Mouse (Mus musculus) forebrain, embryonic 16.5 days (tissue): ENCODE measurements around the gene Nav3. TPM values are rescaled to one million over a fixed set of nuclear protein-coding genes. Genes with fewer than 3 reads are reported as not detected.
"Not testable (repeated sequence)": the region's sequence is repeated elsewhere in the genome, so short reads cannot be mapped to it uniquely, and the experiment has no call there.

Experiments used
- ATAC-seq: fragments of 200-750 bp; cut with Nextera tagmentation; 2 replicates; pipeline ENCODE4 v1.8.0; 2017; ENCODE audit warnings: mild to moderate bottlenecking, moderate library complexity
- H3K27ac ChIP-seq: fragments of 300-500 bp; sonication (generic); 2 replicates; pipeline ENCODE4 v1.5.1; 2014; ENCODE audit warnings: low read length, control low read depth
- H3K27me3 ChIP-seq: fragments of 300-500 bp; sonication (generic); replicated peaks from 2 replicates; pipeline ENCODE4 v1.6.1; 2014; ENCODE audit warnings: low read length; ENCODE audit not compliant: control insufficient read depth, insufficient read depth
- H3K36me3 ChIP-seq: fragments of 300-500 bp; sonication (generic); 2 replicates; pipeline ENCODE4 v1.6.1; 2014; ENCODE audit not compliant: control insufficient read depth, insufficient read depth
- H3K4me1 ChIP-seq: fragments of 300-500 bp; sonication (generic); replicated peaks from 2 replicates; pipeline ENCODE4 v1.6.1; 2014; ENCODE audit warnings: low read length; ENCODE audit not compliant: control insufficient read depth, insufficient read depth
- H3K4me2 ChIP-seq: fragments of 300-500 bp; sonication (generic); 2 replicates; pipeline ENCODE4 v1.6.1; 2014; ENCODE audit warnings: mild to moderate bottlenecking, low read length, control low read depth
- H3K4me3 ChIP-seq: fragments of 300-500 bp; sonication (generic); replicated peaks from 2 replicates; pipeline ENCODE4 v1.5.1; 2014; ENCODE audit warnings: mild to moderate bottlenecking, low read length, control low read depth
- H3K9ac ChIP-seq: fragments of 300-500 bp; sonication (generic); replicated peaks from 2 replicates; pipeline ENCODE4 v1.6.1; 2014; ENCODE audit warnings: low read depth, low read length, control low read depth
- H3K9me3 ChIP-seq: fragments of 300-500 bp; sonication (generic); 2 replicates; pipeline ENCODE4 v1.6.1; 2016; ENCODE audit warnings: low read length; ENCODE audit not compliant: control insufficient read depth
- WGBS: fragments of 180-500 bp; shearing (Covaris S2); extraction: QIAGEN DNeasy Blood & Tissue Kit; methylation state at CpG from one replicate; pipeline ENCODE4 v1.1.7; 2014; 5-methylcytosine and 5-hydroxymethylcytosine counted together
- polyA plus RNA-seq: library from polyadenylated mRNA; unstranded; fragments of >200 nt; fragmentation: Nextera tagmentation; extraction: Ambion mirVana; gene quantifications from 2 replicates; pipeline ENCODE4 v1.2.1, GENCODE M21; 2015

Nav3 gene
- polyA plus RNA-seq, 1 experiment from 2014 or later = 24.3 TPM

DNA sequence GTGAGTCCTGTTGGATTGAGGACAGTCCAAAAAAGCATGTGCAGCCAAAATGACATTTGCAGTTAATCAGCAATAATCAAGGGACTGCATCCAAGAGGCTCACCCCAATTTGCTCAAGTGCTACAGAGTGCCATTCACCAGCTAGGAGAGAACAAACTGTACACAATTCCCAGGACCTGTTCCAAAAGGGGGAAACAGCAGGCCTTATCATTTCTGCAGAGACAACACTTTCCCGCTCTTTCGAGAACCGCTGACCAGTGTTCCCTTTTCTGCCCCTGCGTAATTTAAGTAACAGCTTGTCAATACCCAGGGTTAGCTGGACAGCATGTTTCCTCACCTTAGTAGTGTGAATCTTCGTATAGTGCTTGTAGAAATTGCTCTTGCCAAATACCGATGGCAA lies 55.4 kb downstream of the Nav3 start:
- no peak for ATAC-seq
- WGBS = 83% methylated on average over 6 of the region's 6 CpGs
- no peak overlapping the region for H3K27ac ChIP-seq
- no peaks in the 10 kb centered on the region for H3K27me3 ChIP-seq
- H3K4me2 ChIP-seq = no peak overlapping the region
- no peaks in the 10 kb centered on the region for H3K4me1 ChIP-seq
- no peaks in the 10 kb centered on the region for H3K9me3 ChIP-seq
- H3K4me3 ChIP-seq = no peak overlapping the region
- no peaks in the 10 kb centered on the region for H3K36me3 ChIP-seq
- no peak overlapping the region for H3K9ac ChIP-seq

DNA sequence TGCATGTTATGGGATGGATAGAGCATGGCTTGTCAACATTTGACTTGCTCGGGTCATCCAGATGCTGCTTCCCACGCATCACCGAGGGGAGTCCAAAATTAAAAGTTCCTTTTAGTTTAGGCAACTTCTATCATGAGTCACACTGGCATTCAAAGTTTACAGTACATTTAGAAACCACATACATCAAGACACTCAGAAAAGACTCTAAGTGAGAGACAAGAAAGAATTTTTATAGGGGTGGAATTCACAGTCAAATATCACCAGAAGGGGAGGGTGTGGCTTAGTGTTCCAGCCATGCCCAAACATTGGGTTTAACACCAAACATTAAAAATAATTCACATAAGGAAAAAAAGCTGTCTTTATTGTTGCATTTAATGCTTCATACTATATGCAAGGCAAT lies 57.4 kb downstream of the Nav3 start:
- H3K4me2 ChIP-seq = no peak overlapping the region
- H3K4me1 ChIP-seq = no peaks in the 10 kb centered on the region
- no peaks in the 10 kb centered on the region for H3K9me3 ChIP-seq
- 93% methylated on average over 3 of the region's 3 CpGs for WGBS
- no peak overlapping the region for H3K27ac ChIP-seq
- no peaks in the 10 kb centered on the region for H3K27me3 ChIP-seq
- no peaks in the 10 kb centered on the region for H3K36me3 ChIP-seq
- H3K9ac ChIP-seq = no peak overlapping the region
- no peak overlapping the region for H3K4me3 ChIP-seq
- no peak for ATAC-seq

- no peaks in the 10 kb centered on the region for H3K36me3 ChIP-seq
- no peaks in the 10 kb centered on the region for H3K9me3 ChIP-seq
- H3K27me3 ChIP-seq = no peaks in the 10 kb centered on the region
- no peak overlapping the region for H3K4me3 ChIP-seq
- no peak overlapping the region for H3K9ac ChIP-seq
- 0 out of 2 replicates have a peak overlapping the region, but pooled peaks have one; percentile 41 for H3K27ac ChIP-seq
- 85% methylated on average over 6 of the region's 6 CpGs for WGBS
- no peak overlapping the region for H3K4me2 ChIP-seq
- no peak for ATAC-seq
- peaks cover 8% of the 10 kb centered on the region for H3K4me1 ChIP-seq
These were observed 69.4 kb downstream of the Nav3 start for GRCm38 (mm10) chr10:110386476-110387197.

DNA sequence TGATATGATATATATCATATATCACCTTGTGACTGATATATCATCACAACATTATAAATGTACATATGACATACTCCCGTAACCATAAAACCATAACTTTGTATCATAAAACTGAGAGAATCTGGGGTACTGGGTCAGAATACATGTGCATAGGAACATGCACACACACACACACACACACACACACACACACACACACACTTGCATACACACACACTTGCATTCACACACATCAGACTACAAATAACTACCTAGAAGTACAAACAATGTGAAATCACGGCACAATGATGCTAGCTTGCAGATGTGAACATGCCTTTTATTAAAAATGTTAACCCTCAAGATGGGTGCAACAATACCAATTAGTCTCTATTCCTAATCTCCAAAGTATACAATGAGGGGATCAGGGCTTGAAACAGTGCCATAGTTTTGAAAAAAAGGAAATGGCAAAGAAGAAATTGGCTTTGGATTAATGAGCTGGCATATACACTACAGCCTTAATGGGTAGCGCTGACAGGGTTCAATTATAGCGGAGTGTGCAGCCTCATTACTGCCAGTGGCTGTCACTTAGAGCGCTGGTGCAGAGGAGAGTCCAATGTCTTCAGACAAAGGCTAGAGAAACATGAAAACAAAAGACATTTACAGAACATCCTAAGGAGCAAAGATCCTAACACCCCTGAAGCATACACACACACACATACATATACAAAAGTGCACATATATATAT lies 72.3 kb downstream of the Nav3 start:
- H3K27me3 ChIP-seq, H3K4me2 ChIP-seq, H3K4me3 ChIP-seq, H3K9me3 ChIP-seq, H3K9ac ChIP-seq, H3K36me3 ChIP-seq: not testable (repeated sequence)
- peak; percentile 97 for ATAC-seq
- Histone ChIP-seq H3K27ac (peak overlapping the region; percentile 56), H3K4me1 (peaks cover 12% of the 10 kb centered on the region)
- 21% methylated on average over 5 of the region's 5 CpGs for WGBS

- Histone ChIP-seq H3K36me3 (no peaks in the 10 kb centered on the region), H3K4me1 (peaks cover 12% of the 10 kb centered on the region), H3K27me3 (no peaks in the 10 kb centered on the region), H3K9me3 (no peaks in the 10 kb centered on the region), H3K27ac (peak overlapping the region; percentile 62), H3K4me2 (no peak overlapping the region), H3K9ac (no peak overlapping the region), H3K4me3 (no peak overlapping the region)
- WGBS = 74% methylated on average over 2 of the region's 2 CpGs
- peak; percentile 49 for ATAC-seq
These were observed 75.2 kb downstream of the Nav3 start for GRCm38 (mm10) chr10:110380792-110381191.

GRCm38 (mm10) chr10:110372724-110373455 lies 83.1 kb downstream of the Nav3 start:
- 21% methylated on average over 11 of the region's 11 CpGs for WGBS

GRCm38 (mm10) chr10:110352148-110352547 lies 103.9 kb downstream of the Nav3 start:
- H3K4me1 ChIP-seq = peaks cover 7% of the 10 kb centered on the region; the same call in 1 of the 2 replicates
- ATAC-seq = peak; percentile 64
- H3K9me3 ChIP-seq = no peaks in the 10 kb centered on the region
- WGBS = 61% methylated on average over 7 of the region's 7 CpGs
- H3K36me3 ChIP-seq = no peaks in the 10 kb centered on the region
- H3K4me2 ChIP-seq = no peak overlapping the region
- peak overlapping the region; percentile 90 for H3K27ac ChIP-seq
- no peak overlapping the region for H3K4me3 ChIP-seq
- H3K27me3 ChIP-seq = no peaks in the 10 kb centered on the region
- no peak overlapping the region for H3K9ac ChIP-seq

More at GRCm38 (mm10) chr10:110372724-110373455, 83.1 kb downstream of the Nav3 start:
- Histone ChIP-seq H3K4me1 (peaks cover 13% of the 10 kb centered on the region), H3K9me3 (no peaks in the 10 kb centered on the region), H3K27me3 (no peaks in the 10 kb centered on the region), H3K27ac (peak overlapping the region; percentile 75), H3K4me2 (peak overlapping the region; percentile 3; the same call in 1 of the 2 replicates), H3K36me3 (no peaks in the 10 kb centered on the region), H3K9ac (no peak overlapping the region), H3K4me3 (no peak overlapping the region)
- ATAC-seq = peak; percentile 96

DNA sequence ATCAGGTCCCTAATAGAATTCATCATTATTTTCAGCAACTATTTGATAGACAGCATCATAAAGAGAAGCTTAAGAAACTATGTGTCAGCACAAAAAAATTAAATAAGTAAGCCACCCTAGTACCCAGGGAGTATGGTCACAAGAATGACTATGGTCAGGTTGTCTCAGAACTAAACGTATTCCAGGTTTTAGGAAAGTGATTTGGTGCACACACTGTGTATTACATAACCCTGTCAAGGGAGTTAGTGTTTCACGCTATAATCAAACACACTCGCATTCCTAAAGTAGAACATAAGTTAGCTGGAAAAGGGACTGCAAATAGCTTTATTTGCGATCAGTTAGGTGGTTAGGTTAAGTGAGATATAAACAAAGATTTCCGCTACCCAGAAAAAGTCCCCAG lies 126.0 kb downstream of the Nav3 start:
- Histone ChIP-seq H3K27ac (no peak overlapping the region), H3K36me3 (no peaks in the 10 kb centered on the region), H3K4me1 (peaks cover 6% of the 10 kb centered on the region)

DNA sequence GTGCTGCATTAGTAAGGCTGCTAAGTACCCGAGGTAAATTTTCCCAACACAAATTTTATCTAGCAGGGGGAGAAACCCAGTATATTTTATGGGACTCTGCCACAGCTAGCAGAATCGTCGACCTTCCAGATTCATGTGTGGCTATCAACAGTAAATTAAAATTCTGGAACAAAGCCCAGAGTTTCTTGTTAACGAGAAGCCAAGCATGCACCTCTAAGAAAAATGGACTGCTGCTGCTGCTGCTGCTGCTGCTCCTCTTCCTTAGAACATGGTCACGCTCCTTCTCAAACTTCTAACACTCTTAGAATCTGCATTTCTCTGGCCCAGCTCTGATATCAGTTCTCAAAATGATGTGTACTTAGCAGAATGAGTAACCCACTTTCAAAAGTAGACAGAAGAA lies 126.4 kb downstream of the Nav3 start:
- Histone ChIP-seq H3K36me3 (no peaks in the 10 kb centered on the region), H3K27ac (no peak overlapping the region), H3K9me3 (no peaks in the 10 kb centered on the region), H3K27me3 (no peaks in the 10 kb centered on the region), H3K4me3 (no peak overlapping the region), H3K9ac (no peak overlapping the region), H3K4me2 (no peak overlapping the region), H3K4me1 (peaks cover 6% of the 10 kb centered on the region)
- 25% methylated on average over 5 of the region's 5 CpGs for WGBS
- ATAC-seq = no peak

More for the DNA sequence above, 126.0 kb downstream of the Nav3 start:
- H3K9ac ChIP-seq = no peak overlapping the region
- H3K27me3 ChIP-seq = no peaks in the 10 kb centered on the region
- H3K4me3 ChIP-seq = no peak overlapping the region
- no peak overlapping the region for H3K4me2 ChIP-seq
- 84% methylated on average over 5 of the region's 5 CpGs for WGBS
- no peaks in the 10 kb centered on the region for H3K9me3 ChIP-seq
- no peak for ATAC-seq
